Mouse (Mus musculus) midbrain, embryonic 11.5 days (tissue): ENCODE results near the gene Ndufaf2. TPM values are rescaled to one million over a fixed set of nuclear protein-coding genes. Genes with fewer than 3 reads are reported as not detected.

Experiments
- polyA plus RNA-seq: library from polyadenylated mRNA; unstranded; fragments of >200 nt; fragmentation: Nextera tagmentation; extraction: Ambion mirVana; gene quantifications from 2 replicates; pipeline ENCODE4 v1.2.1, GENCODE M21; 2014

Gene Ndufaf2
- polyA plus RNA-seq, 1 experiment from 2014 or later = 82.4 TPM

Other genes with a start within 250 kb of the Ndufaf2 start
- 72.9 and 76.9 TPM in 2 replicates for gene Smim15, start 114.2 kb downstream of the Ndufaf2 start, polyA plus RNA-seq
- gene Ercc8, start 108 bp upstream of the Ndufaf2 start, polyA plus RNA-seq = 22.8 and 23.0 TPM in 2 replicates
- 0.46 and 0.88 TPM in 2 replicates for gene Elovl7, start 55.8 kb upstream of the Ndufaf2 start, polyA plus RNA-seq
- 16.8 and 17.3 TPM in 2 replicates for gene Depdc1b, start 157.7 kb upstream of the Ndufaf2 start, polyA plus RNA-seq